Mouse (Mus musculus) limb, embryonic 14.5 days (tissue): ENCODE results near the gene Ugt1a7c. TPM values are rescaled to one million over a fixed set of nuclear protein-coding genes. Genes with fewer than 3 reads are reported as not detected.
A peak's percentile ranks its signal among the peaks of the same experiment; 100 is the strongest.
"Not testable (repeated sequence)": the region's sequence is repeated elsewhere in the genome, so short reads cannot be mapped to it uniquely, and the experiment has no call there.

Experiments
- ATAC-seq: fragments of 200-750 bp; cut with Nextera tagmentation; 2 replicates; pipeline ENCODE4 v1.8.0; 2017; ENCODE audit warnings: low read depth, moderate number of reproducible peaks, moderate TSS enrichment; ENCODE audit not compliant: low FRiP score
- DNase-seq: peaks from one replicate; pipeline ENCODE4 v3.0.0-alpha.2; 2015; ENCODE audit warnings: low spot score
- H3K27ac ChIP-seq: fragments of 300-500 bp; sonication (generic); replicated peaks from 2 replicates; pipeline ENCODE4 v1.5.1; 2014; ENCODE audit warnings: low read depth, mild to moderate bottlenecking, low read length, moderate library complexity, mixed read lengths
- H3K27me3 ChIP-seq: fragments of 300-500 bp; sonication (generic); 2 replicates; pipeline ENCODE4 v1.6.1; 2014; ENCODE audit warnings: low read length, mixed read lengths; ENCODE audit not compliant: control insufficient read depth, insufficient read depth
- H3K36me3 ChIP-seq: fragments of 300-500 bp; sonication (generic); 2 replicates; pipeline ENCODE4 v1.6.1; 2014; ENCODE audit warnings: mild to moderate bottlenecking, low read length, moderate library complexity, mixed read lengths; ENCODE audit not compliant: control insufficient read depth, insufficient read depth
- H3K4me1 ChIP-seq: fragments of 300-500 bp; sonication (generic); 2 replicates; pipeline ENCODE4 v1.6.1; 2014; ENCODE audit warnings: antibody characterized with exemption, low read length, mixed read lengths; ENCODE audit not compliant: control insufficient read depth, insufficient read depth
- H3K4me2 ChIP-seq: fragments of 300-500 bp; sonication (generic); replicated peaks from 2 replicates; pipeline ENCODE4 v1.6.1; 2014; ENCODE audit warnings: low read depth, mild to moderate bottlenecking, low read length, moderate library complexity; ENCODE audit not compliant: severe bottlenecking
- H3K4me3 ChIP-seq: fragments of 300-500 bp; sonication (generic); replicated peaks from 2 replicates; pipeline ENCODE4 v1.5.1; 2014; ENCODE audit warnings: low read length
- H3K9ac ChIP-seq: fragments of 300-500 bp; sonication (generic); 2 replicates; pipeline ENCODE4 v1.6.1; 2014; ENCODE audit warnings: mild to moderate bottlenecking, low read depth, low read length, moderate library complexity; ENCODE audit not compliant: severe bottlenecking
- H3K9me3 ChIP-seq: fragments of 300-500 bp; sonication (generic); 2 replicates; pipeline ENCODE4 v1.6.1; 2016; ENCODE audit warnings: low read length; ENCODE audit not compliant: control insufficient read depth
- POLR2A ChIP-seq: fragments of 200-500 bp; IDR thresholded peaks from 2 replicates; pipeline ENCODE4 v1.8.0; 2012; ENCODE audit warnings: inconsistent platforms, mild to moderate bottlenecking, moderate library complexity, borderline replicate concordance; ENCODE audit not compliant: insufficient read depth, insufficient read length; ENCODE audit errors: extremely low read depth
- WGBS: fragments of 180-500 bp; shearing (Covaris S2); extraction: QIAGEN DNeasy Blood & Tissue Kit; methylation state at CpG from one replicate; pipeline ENCODE4 v1.1.7; 2014; 5-methylcytosine and 5-hydroxymethylcytosine counted together
- polyA plus RNA-seq, 2 experiments: library from polyadenylated mRNA; depleted of rRNA in 1 of 2; stranded (reverse) in 1 of 2; unstranded in 1 of 2; fragments of >200 nt; fragmentation: Nextera tagmentation in 1 of 2; extraction: Ambion mirVana in 1 of 2; gene quantifications; 2 replicates each; pipeline versions ENCODE4 v1.2.1 to v1.2.3; 2012 to 2014

The Ugt1a7c gene
- polyA plus RNA-seq, 2 experiments = 2.2 to 2.6 TPM

- no peak overlapping the region for H3K9ac ChIP-seq
- no peak for TF ChIP-seq POLR2A
- 73% methylated on average over 9 of the region's 9 CpGs for WGBS
- H3K4me2 ChIP-seq = no peak overlapping the region
- no peaks in the 10 kb centered on the region for H3K36me3 ChIP-seq
- H3K9me3 ChIP-seq = peaks cover 47% of the 10 kb centered on the region
- H3K4me1 ChIP-seq = no peaks in the 10 kb centered on the region
- DNase-seq (peak; percentile 11), ATAC-seq (no peak)
- H3K4me3 ChIP-seq = no peak overlapping the region
- H3K27me3 ChIP-seq = no peaks in the 10 kb centered on the region
- H3K27ac ChIP-seq = no peak overlapping the region
Measured at GRCm38 (mm10) chr1:88218051-88218450, 123.2 kb downstream of the Ugt1a7c start.

- Histone ChIP-seq H3K9ac (no peak overlapping the region), H3K4me2 (no peak overlapping the region), H3K4me1 (no peaks in the 10 kb centered on the region), H3K9me3 (peaks cover 41% of the 10 kb centered on the region), H3K27me3 (no peaks in the 10 kb centered on the region), H3K27ac (no peak overlapping the region), H3K36me3 (no peaks in the 10 kb centered on the region), H3K4me3 (no peak overlapping the region)
- WGBS = 49% methylated on average over 4 of the region's 4 CpGs
- DNase-seq = peak; percentile 7
- no peak for ATAC-seq
- no peak for TF ChIP-seq POLR2A
Measured at GRCm38 (mm10) chr1:88218591-88218990, 123.7 kb downstream of the Ugt1a7c start.

GRCm38 (mm10) chr1:88219054-88219453 lies 124.2 kb downstream of the Ugt1a7c start:
- H3K4me3 ChIP-seq = no peak overlapping the region
- no peak for TF ChIP-seq POLR2A
- no peaks in the 10 kb centered on the region for H3K27me3 ChIP-seq
- no peak overlapping the region for H3K27ac ChIP-seq
- H3K36me3 ChIP-seq = no peaks in the 10 kb centered on the region
- H3K4me2 ChIP-seq = no peak overlapping the region
- no peak overlapping the region for H3K9ac ChIP-seq
- peaks cover 37% of the 10 kb centered on the region for H3K9me3 ChIP-seq
- ATAC-seq = no peak
- peak; percentile 12 for DNase-seq
- H3K4me1 ChIP-seq = no peaks in the 10 kb centered on the region
- WGBS = 19% methylated on average over 1 of the region's 1 CpGs

GRCm38 (mm10) chr1:88220336-88220735 lies 125.5 kb downstream of the Ugt1a7c start:
- H3K4me1 ChIP-seq = no peaks in the 10 kb centered on the region
- ATAC-seq = no peak
- no peak overlapping the region for H3K4me3 ChIP-seq
- DNase-seq = peak; percentile 19
- no peaks in the 10 kb centered on the region for H3K27me3 ChIP-seq
- no peak overlapping the region for H3K9ac ChIP-seq
- no peak for TF ChIP-seq POLR2A
- H3K27ac ChIP-seq = no peak overlapping the region
- H3K9me3 ChIP-seq = peaks cover 27% of the 10 kb centered on the region
- no peak overlapping the region for H3K4me2 ChIP-seq
- no peaks in the 10 kb centered on the region for H3K36me3 ChIP-seq

- WGBS = 50% methylated on average over 2 of the region's 2 CpGs
- no peak for TF ChIP-seq POLR2A
- Histone ChIP-seq H3K9me3 (peaks cover 29% of the 10 kb centered on the region), H3K4me3 (no peak overlapping the region), H3K27ac (no peak overlapping the region), H3K36me3 (no peaks in the 10 kb centered on the region), H3K9ac (no peak overlapping the region), H3K4me2 (no peak overlapping the region), H3K4me1 (no peaks in the 10 kb centered on the region), H3K27me3 (no peaks in the 10 kb centered on the region)
- ATAC-seq (no peak), DNase-seq (no peak)
Measured at GRCm38 (mm10) chr1:88222216-88222615, 127.4 kb downstream of the Ugt1a7c start.

GRCm38 (mm10) chr1:88223011-88223515 lies 128.2 kb downstream of the Ugt1a7c start:
- H3K9ac ChIP-seq, H3K4me1 ChIP-seq, H3K4me2 ChIP-seq, DNase-seq, H3K27me3 ChIP-seq, H3K27ac ChIP-seq, H3K4me3 ChIP-seq, ATAC-seq, H3K36me3 ChIP-seq: not testable (repeated sequence)
- peaks cover 31% of the 10 kb centered on the region for H3K9me3 ChIP-seq
